Mouse (Mus musculus): ENCODE measurements around the gene Hoxa3. TPM values are rescaled to one million over a fixed set of nuclear protein-coding genes. Genes with fewer than 3 reads are reported as not detected.

Gene Hoxa3
- total RNA-seq, 4 experiments from 2014 or later = not detected

DNA sequence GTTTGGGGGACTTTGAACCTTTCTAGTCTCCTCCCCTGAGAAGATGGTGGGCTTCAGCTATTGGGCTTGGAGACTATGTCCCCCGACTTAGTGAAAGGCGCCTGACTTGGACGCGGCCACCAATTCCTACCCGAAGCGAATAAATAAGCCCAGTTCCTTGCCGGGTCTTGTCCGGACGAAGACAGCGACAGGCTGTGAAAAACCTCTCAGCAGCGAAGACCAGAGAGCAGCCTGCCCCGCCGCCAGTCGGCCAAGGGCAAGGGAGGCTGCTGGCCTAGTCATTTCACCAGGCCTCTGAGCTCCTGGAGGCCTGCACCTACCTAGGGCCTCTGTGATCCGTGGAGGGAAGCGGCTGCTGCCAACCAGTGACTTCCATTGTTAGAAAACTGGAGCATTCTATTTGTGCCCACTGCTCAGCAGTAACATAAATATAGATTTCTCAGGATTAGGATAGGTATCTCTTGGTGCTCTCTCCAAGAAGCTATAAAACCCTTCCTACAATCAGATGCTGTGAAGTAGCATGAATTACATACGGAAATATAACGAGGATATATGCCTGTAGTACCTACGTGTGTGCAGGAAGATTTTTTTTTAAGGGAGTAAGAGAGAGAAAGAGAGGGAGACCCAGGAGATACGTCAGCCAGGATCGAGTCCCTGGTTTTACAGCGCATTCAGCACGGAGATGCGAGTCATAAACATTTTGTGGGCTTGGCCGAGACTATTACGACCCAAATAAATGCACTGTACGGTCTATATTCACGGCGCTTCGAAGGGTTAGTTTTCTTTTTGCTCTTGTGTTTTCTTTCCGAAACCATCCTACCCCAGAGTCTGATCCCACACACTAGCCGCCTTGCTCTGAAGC, 7.1 kb upstream of the Hoxa3 start:
- DNase-seq (ENCODE audit: low spot score in 2 of 2) = no peak

DNA sequence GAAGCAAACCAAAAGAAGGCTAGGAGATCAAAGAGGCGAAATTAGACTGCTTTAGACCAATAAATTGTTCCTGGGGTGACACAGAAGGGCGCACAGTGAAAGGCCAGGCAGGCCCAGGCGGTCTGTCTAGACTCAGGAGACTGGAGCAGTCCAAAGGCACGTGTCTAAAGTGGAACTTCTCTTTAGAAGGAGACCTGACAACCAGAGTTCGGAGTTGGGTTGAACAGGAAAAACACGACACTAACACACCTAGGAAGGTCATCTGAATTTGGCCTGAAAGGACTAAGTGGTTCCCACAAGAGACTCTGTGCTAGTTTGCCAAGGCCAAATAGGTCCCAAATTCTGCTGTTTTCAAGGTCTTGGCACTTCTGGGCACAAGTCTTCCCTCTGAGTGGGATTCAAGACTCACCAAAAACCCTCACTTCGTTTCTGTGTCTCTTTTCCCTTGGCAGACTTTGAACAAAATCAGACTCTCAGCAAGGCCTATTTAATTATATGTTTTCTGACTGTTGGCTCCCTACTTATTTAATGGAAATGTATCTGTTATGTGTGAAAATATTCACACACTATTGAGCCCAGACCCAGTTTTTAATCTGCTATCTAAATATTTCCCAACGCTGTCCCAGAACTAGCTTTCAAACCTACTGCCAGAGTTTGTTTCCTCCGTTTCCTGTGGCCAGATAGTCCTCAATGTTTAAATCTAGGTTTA, 6.3 kb upstream of the Hoxa3 start:
- DNase-seq (ENCODE audit: low spot score in 2 of 2) = no peak

DNA sequence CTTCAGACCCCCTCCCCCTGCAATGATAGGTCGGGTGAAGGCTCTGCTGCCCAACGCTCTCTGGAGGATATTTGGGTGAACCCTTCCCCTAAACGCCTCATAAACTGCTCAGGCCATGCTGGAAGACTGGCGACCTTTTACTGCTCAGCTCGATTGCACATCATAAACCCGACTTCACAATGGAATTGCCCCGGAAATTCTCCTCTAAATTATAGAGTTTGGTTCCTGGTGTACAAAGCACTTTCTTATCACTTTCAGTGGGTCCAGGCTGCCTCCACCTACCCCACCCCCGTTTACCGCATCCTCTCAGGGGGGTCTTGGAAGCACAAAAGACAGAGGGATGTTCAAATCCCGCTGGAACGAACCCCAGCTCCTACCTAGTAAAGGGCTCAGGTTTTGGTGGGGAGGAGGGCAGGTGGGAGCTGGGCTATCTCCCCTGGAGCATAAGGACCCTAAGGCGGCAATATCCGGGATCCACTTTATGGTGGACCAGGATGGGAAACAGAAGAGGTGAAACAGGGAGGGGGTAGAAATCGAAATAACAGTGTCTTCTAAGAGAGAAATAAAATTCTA, 5.6 kb upstream of the Hoxa3 start:
- DNase-seq (ENCODE audit: low spot score in 2 of 2) = no peak

DNA sequence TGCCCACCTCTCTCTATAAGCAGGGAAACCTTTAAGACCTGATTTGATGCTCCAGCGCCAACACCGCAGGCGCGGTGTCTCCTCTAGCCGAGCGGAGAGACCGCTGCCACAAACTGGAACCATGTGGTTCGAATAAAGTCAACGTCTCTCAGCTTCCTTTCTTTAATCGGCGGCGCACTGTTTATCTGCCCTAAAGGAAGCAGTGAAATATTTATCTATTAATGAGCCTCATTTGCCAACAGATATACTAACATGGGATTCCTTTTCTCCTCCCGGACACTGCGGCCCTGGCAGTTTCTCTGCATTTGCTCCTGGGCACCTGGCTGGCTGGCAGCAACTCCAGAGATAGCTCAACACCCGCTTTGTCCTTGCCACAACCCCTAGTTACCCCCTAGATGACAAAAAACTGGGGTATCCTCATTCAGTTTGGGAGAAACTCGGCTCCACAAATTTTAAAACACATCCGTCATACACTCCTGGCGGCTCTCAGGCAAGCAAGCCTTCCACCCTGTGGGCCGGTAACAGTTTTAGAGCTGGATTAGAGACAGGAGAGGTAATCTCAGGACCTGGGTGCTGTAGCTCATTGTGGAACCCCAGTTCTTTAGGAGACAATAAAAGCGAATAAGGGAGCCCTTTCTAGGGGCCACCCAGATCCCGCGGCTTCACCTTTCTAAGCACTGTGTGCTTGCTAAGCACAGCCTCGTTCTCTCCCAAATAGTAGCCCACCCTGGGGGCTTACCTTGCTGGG, 4.9 kb upstream of the Hoxa3 start:
- no peak for DNase-seq (ENCODE audit: low spot score in 2 of 2)

DNA sequence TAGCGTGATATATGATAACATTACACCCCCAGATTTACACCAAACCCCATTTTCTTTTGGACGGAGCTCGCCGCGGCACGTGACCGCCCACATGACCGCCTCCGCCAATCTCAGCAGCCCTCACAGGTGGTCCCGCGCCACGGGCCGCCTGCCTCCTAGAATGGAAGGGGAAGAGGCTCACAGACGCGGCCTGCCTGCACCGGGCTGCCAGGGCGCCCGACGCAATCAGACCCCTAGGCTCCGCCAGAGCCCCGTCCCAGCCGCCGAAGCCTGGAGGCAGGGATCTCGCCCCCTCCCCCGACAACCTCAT, 4.3 kb upstream of the Hoxa3 start:
- DNase-seq (ENCODE audit: low spot score in 2 of 2) = no peak

DNA sequence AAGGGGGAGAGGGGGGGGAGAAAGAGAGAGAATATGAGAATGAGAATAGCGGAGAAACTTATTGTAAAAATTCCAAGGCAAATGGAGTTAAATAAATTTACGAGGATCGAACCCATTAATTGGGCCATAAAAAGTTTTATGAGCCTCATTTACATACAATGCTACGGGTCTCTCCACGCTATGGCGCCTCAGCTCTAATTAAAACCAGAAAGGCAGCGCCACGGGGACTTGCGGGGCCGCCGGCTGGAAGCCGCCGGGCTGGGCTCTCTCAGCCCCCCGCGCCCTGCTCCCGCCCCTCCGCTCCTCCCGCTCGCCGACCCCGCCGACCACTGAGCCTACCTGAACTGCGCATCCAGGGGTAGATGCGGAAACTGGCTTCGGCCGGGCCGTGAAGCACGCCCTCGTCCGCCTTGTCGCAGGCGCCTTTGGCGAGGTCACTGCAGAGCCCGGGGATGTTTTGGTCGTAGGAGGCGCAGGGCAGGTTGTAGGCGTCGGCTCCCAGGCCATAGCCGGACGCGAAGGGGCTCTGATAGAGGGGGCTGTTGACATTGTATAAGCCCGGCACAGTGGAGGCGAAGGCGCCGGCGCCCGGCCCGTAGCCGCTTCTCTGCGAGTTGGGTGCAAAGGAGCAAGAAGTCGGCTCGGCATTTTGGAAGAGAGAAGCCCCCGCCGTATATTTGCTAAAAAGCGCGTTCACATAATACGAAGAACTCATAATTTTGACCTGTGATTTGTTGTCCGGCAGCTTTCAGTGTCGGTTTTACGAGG, 3.7 kb upstream of the Hoxa3 start:
- no peak for DNase-seq (ENCODE audit: low spot score in 2 of 2)

DNA sequence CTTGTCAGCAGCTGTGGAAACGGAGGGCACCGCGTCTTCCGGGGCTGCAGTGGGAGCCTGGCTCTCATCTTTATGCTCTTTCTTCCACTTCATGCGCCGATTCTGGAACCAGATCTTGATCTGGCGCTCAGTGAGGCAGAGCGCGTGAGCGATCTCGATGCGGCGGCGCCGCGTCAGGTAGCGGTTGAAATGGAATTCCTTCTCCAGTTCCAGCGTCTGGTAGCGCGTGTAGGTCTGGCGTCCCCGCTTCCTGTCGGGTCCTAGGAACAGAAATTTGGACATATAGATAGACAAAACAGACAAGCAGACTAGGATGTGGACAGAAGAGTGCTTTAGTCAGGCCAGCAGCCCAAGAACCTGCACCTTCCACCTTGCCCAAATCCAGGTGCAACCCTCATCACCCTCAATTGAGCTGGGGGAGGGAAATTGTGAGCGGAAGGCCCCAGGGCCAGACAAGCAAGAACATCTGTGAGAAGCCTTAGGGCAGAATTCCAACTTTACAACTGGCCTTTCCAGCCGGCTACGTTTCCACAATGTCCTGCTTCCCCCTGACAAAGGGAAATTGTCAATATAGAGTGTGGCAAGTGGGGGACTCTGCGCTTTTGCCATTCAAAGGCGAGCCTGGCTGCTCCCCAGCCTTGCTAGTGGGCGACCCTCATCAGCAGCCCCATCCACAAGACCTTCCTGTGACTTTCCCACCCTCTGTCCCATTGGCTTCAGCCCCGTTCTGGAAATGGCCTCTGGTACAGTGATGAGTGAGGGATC, 2.8 kb upstream of the Hoxa3 start:
- no peak for DNase-seq (ENCODE audit: low spot score in 2 of 2)

DNA sequence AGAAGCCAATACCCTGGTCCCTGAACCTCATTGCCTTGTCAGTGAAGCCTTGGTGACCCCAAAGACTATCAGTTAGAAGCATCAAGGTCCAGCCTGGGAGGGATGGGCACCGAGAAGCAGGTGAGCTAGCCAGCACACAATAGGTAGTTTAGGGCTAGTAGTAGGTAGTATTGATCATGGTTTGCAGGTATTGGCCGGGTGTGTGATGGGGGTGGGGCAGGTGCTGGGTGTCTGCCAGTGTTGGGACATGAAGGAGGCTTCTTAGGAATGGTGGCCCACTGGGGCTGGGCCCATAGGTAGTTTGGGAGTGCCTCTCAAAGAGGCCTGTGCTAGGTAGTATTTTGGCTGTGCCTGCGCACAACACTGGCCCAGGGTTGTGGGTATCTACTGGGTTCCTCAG, 1.9 kb upstream of the Hoxa3 start:
- no peak for DNase-seq (ENCODE audit: low spot score in 2 of 2)

DNA sequence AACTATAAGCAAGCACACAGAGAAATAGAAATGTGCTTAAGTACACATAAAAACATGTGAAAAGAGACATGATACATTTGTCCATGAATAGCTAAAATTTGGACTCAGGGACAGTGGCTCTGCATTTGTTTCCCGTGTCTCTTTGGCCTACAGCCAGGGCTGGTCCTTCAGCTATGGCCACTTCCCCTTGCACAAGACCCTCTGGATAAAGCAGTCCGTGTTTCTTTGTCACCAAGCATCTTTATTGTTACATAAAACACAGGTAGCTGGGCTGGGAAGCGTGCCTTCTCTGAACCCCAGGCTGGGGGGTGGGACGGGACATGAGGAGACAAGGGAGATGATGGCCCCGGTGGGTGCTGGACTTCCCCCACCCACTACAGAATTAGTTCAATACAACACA, 1.1 kb upstream of the Hoxa3 start:
- DNase-seq (ENCODE audit: low spot score in 2 of 2) = no peak

DNA sequence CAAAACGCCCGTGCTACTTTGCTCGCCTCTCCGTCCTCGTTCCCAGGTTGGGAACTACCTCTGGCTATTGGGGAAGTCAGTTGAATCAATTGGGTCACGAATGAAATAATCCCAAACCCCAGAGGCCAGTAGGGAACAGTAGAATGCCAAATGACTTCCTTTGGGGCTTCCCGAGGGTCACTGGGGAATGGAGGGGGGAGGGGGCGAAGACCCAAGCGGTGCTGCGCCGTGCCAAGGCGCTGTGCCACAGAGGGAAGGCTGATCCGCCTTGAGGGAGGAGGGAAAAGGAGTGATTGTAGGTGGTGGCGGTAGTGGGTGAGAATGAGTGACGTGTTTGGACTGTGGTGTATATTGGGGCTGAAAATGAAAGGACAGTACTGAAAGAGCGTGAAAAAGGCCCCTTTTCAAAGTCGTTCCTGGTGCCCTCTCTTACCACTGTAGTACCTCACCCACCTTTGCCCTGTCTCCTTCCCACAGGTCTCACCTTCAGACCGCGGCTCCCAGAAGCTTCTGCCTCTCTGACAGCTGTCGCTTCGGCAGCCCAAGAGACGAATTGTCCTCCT, 499 bp downstream of the Hoxa3 start:
- no peak for DNase-seq (ENCODE audit: low spot score in 2 of 2)

DNA sequence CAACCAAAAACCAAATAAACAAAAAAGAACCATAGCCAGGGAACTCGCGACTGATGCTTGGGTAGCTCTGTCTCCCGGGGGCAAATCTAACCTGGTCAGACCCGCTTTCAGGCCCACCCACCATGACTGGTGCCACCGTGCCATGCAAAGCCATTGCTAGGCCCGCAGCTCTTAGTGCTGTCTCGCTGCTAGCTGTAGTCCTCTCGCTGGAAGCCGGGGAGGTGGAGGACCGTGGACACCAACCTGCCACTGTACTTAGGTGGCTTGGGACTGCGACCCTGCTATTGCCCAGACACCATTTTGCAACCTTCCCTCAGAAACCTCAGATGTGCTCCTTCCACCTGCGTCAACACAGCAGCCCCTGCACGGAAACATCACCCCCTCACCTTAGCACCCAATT, 1.2 kb downstream of the Hoxa3 start:
- no peak for DNase-seq (ENCODE audit: low spot score in 2 of 2)

DNA sequence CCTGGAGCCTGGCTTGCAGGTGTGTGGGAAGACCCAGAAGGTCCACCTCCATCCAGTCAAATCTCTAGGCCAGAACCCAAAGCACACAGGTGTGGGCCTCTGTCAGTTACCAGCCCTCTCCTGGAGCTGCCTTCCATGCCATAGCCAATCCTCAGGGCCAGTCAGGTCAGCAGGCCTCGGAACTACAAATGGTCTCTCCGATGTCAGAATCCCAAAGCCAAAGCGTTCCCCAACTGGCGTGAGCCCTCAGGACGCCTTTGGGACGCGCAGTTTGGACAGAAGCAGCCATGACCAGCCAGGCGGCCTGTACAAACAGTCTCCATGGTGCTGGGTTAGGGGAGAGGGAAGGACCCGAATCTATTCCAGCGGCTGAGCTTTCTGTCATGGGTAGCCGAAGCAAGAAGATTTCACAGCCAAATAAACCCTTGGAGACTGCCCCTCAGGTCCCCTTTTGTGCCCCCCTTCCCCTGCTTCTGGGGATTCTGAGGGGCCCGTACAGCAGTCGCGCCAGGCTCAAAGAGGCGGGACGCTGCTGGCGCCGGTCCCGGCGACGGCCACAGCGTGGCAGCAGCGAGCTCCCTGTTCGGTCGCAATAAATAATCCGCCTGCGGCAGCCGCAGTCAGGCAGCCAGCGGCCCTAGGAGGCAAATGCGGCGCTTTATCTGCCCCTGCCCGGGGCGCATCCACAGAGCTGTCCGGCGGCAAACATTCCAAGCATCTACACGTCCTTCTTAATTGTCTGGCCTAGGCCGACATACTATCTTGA, 1.8 kb downstream of the Hoxa3 start:
- peak in 1 of 2 experiments; percentile 35 for DNase-seq (ENCODE audit: low spot score in 2 of 2)

DNA sequence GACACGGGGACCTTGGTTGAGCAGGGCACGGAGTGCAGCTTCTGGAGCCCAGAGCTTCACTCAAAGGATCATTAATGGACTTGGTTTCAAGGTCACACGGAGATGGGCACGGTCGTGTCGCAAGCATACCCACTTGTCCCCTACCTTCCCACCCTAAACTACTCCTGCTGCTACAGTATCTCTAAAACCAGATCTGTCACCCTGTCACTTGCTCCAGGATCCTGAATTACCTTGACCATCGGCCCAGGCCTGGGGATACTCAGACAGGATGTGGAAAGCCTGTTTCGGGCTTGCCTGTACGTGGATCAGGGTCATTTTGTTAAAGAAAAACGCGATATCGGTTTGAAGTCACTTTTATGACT, 3.5 kb downstream of the Hoxa3 start:
- DNase-seq (ENCODE audit: low spot score in 2 of 2) = no peak

DNA sequence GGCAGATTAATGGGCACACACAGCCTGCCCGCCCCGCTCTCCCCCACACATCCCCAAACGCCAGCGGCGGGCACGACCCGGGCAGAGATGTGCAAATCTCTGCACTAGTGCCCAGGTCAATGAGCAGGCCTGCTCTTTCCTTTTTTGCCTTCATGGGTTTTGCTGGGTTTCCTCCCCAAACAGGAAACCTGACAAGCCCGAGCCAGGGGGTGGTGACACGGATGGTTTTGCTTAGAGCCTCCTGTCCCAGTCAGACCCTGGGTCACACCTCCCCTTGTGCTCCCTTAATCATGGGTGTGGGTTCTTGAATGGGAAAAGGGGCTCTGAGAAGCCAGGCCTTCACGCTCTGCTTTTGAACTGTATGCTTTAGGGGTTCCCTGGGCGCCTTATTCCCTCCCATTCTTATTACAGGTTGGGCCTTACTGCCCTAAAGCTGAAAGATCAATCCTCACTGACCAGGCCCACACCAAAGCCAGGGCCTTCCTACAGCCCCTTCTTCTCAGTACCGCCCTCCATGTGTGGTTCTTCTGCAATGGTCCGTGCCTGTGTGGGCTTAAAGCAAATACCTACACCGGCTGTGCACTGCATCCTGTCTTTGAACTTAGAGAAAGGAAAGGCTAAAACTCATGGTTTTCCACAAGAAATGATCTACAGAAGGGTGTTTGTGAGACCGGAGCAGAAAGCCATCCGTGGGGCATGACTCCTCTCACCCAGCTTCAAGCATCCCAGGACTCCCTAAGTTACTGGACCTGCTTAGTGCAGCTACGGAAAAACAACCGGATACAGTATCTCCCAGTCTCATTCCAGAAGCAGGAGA, 4.1 kb downstream of the Hoxa3 start:
- no peak for DNase-seq (ENCODE audit: low spot score in 2 of 2)

DNA sequence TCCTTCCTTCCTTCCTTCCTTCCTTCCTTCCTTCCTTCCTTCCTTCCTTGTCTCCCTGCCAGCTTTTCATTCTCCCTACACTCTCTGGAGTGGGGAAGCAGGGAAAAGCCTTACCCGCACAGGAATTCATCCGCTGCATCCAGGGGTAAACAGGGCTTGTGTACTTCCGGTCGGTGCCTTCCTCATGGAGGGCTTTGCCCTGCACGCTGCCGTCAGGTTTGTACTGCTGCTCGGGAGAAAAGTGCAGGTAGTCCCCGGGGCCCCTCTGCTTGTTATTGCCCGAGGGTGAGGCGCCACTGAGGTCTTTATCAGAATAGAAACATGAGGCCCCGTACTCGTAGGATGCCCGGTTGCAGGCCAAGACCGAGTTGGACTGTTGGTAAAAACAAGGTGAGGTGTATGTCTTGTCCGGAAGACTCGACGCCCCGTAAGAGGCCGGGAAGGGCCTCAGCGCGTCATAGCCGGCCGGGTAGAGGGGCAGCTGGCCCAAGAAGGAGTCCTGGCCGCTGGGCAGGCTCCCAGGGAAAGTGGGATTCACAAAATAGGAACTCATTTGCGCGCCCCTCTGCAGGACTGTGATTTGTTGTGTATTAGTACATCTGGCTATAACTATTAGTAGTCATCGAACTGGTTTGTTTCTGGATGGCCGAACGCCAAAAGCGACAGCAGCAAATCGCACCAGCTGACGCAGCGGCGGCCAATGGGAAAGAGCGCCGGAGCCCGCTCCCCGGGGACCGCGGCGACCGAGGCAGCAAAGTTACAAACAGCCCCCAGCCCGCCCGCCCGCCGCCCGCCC, 4.9 kb downstream of the Hoxa3 start, which contains the start of gene Hoxa6:
Hoxa6 (minus strand) TSS at position 651 of the 796 bp plus-strand sequence.
- no peak for DNase-seq (ENCODE audit: low spot score in 2 of 2)

DNA sequence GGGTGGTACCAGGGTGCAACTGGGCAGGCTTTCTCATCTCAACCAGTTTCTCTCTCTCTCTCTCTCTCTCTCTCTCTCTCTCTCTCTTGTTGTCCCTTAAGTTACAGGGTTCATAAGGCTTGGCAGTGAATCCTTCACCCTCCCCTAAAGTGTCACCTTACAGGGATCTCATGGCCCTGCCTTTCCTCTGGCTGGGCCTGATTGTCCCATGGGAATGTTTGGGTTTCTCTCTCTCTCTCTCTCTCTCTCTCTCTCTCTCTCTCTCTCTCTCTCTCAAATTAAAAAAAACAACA, 5.5 kb downstream of the Hoxa3 start:
- no peak for DNase-seq (ENCODE audit: low spot score in 2 of 2)

DNA sequence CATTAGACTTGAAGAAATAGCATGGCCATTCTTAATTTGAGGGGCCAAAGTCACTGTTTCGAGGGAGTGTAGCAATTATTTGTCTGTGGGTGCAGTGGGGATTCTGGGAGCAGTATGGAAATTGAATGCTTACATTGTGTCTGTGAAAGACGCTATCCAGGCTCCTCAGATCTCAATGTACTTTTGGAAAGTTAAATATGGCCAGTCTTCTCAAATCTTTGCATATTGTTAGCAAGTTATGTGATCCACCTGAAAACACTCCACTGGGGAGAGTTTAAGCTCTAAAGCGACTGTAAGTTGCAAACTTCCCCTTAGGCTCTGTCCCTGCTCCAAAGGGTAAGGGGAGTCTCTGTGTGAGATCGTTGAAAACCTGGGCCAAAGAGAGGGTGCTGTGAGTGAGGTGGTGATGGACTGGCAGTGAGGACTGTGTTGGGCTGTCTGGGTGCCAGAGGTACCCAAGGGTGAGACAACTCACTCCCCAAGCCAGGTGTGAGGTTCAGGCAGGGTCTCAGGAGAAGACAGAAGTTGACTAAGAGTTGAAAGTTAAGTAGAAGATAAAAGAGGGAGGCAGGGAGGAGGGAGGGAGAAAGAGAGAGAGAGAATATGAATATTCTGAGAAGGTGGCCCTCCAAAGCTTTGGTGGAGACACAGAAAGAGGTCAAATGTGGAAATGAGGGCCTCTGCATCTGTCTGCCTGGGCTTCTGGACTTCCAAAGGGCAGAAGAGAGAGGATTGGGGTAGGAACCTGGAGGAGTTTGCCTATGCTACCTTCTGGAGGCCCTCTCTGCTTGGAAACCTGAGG, 6.1 kb downstream of the Hoxa3 start:
- DNase-seq (ENCODE audit: low spot score in 2 of 2) = no peak

Measured in layer of hippocampus, adult 8-10 months (tissue).